Mouse (Mus musculus): Measurements from ENCODE around the gene Hist1h2bj.
"Not testable (repeated sequence)": the region's sequence is repeated elsewhere in the genome, so short reads cannot be mapped to it uniquely, and the experiment has no call there.

Gene Hist1h2bj

GRCm38 (mm10) chr13:22039951-22040463, 3.0 kb upstream of the Hist1h2bj start:
- no peak for DNase-seq (ENCODE audit: low spot score in 2 of 2)

- DNase-seq (ENCODE audit: low spot score in 2 of 2): no peak
Observed at GRCm38 (mm10) chr13:22040464-22041141, 2.4 kb upstream of the Hist1h2bj start.

- peak; percentile 93 to 97 for DNase-seq (ENCODE audit: low spot score in 2 of 2)
Observed at GRCm38 (mm10) chr13:22041142-22041536, 1.9 kb upstream of the Hist1h2bj start, which contains the start of gene Hist1h4i. TSS of gene Hist1h4i (minus strand) at chr13:22041362.

GRCm38 (mm10) chr13:22041651-22042567, 1.1 kb upstream of the Hist1h2bj start:
- no peak for DNase-seq (ENCODE audit: low spot score in 2 of 2)

- no peak for DNase-seq (ENCODE audit: low spot score in 2 of 2)
Observed at GRCm38 (mm10) chr13:22043503-22044431, 753 bp downstream of the Hist1h2bj start.

GRCm38 (mm10) chr13:22044432-22045155, 1.6 kb downstream of the Hist1h2bj start:
- no peak for DNase-seq (ENCODE audit: low spot score in 2 of 2)

- no peak for DNase-seq (ENCODE audit: low spot score in 2 of 2)
Observed at GRCm38 (mm10) chr13:22045311-22045710, 2.3 kb downstream of the Hist1h2bj start.

GRCm38 (mm10) chr13:22049041-22049440, 6.0 kb downstream of the Hist1h2bj start:
- no peak for DNase-seq (ENCODE audit: low spot score in 2 of 2)

GRCm38 (mm10) chr13:22049737-22050440, 6.9 kb downstream of the Hist1h2bj start:
- peak in 1 of 2 experiments; percentile 35 for DNase-seq (ENCODE audit: low spot score in 2 of 2)

- peak; percentile 78 to 91 for DNase-seq (ENCODE audit: low spot score in 2 of 2)
Observed at GRCm38 (mm10) chr13:22050591-22051522, 7.8 kb downstream of the Hist1h2bj start.

GRCm38 (mm10) chr13:22051523-22051859, 8.5 kb downstream of the Hist1h2bj start:
- DNase-seq (ENCODE audit: low spot score in 2 of 2): no peak

GRCm38 (mm10) chr13:22053754-22054153, 10.7 kb downstream of the Hist1h2bj start:
- no peak for DNase-seq (ENCODE audit: low spot score in 2 of 2)

GRCm38 (mm10) chr13:22061422-22061821, 18.4 kb downstream of the Hist1h2bj start:
- no peak for DNase-seq (ENCODE audit: low spot score in 2 of 2)

- no peak for DNase-seq (ENCODE audit: low spot score in 2 of 2)
Observed at GRCm38 (mm10) chr13:22063468-22063867, 20.5 kb downstream of the Hist1h2bj start.

- not testable (repeated sequence) for DNase-seq (ENCODE audit: low spot score in 2 of 2)
Observed at GRCm38 (mm10) chr13:22084140-22084539, 41.1 kb downstream of the Hist1h2bj start, which contains the start of gene Vmn1r188. TSS of gene Vmn1r188 (plus strand) at chr13:22084440.

All from cerebellum, postnatal 4 days (tissue).